Mouse (Mus musculus) embryonic facial prominence, embryonic 12.5 days (tissue): ENCODE results near the gene 4930412O13Rik. TPM values are rescaled to one million over a fixed set of nuclear protein-coding genes. Genes with fewer than 3 reads are reported as not detected.
A peak's percentile ranks its signal among the peaks of the same experiment; 100 is the strongest.

Experiments used
- ATAC-seq: fragments of 200-750 bp; cut with Nextera tagmentation; 2 replicates; pipeline ENCODE4 v1.8.0; 2017; ENCODE audit not compliant: insufficient number of reproducible peaks, insufficient read depth, low FRiP score, low TSS enrichment
- H3K27ac ChIP-seq: fragments of 300-500 bp; sonication (generic); 2 replicates; pipeline ENCODE4 v1.5.1; 2016; ENCODE audit warnings: mild to moderate bottlenecking
- H3K27me3 ChIP-seq: fragments of 300-500 bp; sonication (generic); 2 replicates; pipeline ENCODE4 v1.6.1; 2016; ENCODE audit warnings: mild to moderate bottlenecking, moderate library complexity
- H3K36me3 ChIP-seq: fragments of 300-500 bp; sonication (generic); 2 replicates; pipeline ENCODE4 v1.6.1; 2016; ENCODE audit warnings: mild to moderate bottlenecking
- H3K4me1 ChIP-seq: fragments of 300-500 bp; sonication (generic); 2 replicates; pipeline ENCODE4 v1.6.1; 2016
- H3K4me2 ChIP-seq: fragments of 300-500 bp; sonication (generic); replicated peaks from 2 replicates; pipeline ENCODE4 v1.6.1; 2016; ENCODE audit warnings: mild to moderate bottlenecking, moderate library complexity
- H3K4me3 ChIP-seq: fragments of 300-500 bp; sonication (generic); 2 replicates; pipeline ENCODE4 v1.5.1; 2016; ENCODE audit warnings: mild to moderate bottlenecking
- H3K9ac ChIP-seq: fragments of 300-500 bp; sonication (generic); 2 replicates; pipeline ENCODE4 v1.6.1; 2016; ENCODE audit warnings: mild to moderate bottlenecking, moderate library complexity
- H3K9me3 ChIP-seq: fragments of 300-500 bp; sonication (generic); 2 replicates; pipeline ENCODE4 v1.6.1; 2016; ENCODE audit warnings: mild to moderate bottlenecking, moderate library complexity
- WGBS: fragments of 180-500 bp; shearing (Covaris S2); methylation state at CpG from one replicate; pipeline ENCODE4 v1.1.7; 2016; 5-methylcytosine and 5-hydroxymethylcytosine counted together
- polyA plus RNA-seq: library from polyadenylated mRNA; unstranded; fragments of >200 nt; fragmentation: Nextera tagmentation; extraction: Ambion mirVana; gene quantifications from 2 replicates; pipeline ENCODE4 v1.2.1, GENCODE M21; 2016

The 4930412O13Rik gene
- polyA plus RNA-seq = 1.8 and 1.9 TPM in 2 replicates

DNA sequence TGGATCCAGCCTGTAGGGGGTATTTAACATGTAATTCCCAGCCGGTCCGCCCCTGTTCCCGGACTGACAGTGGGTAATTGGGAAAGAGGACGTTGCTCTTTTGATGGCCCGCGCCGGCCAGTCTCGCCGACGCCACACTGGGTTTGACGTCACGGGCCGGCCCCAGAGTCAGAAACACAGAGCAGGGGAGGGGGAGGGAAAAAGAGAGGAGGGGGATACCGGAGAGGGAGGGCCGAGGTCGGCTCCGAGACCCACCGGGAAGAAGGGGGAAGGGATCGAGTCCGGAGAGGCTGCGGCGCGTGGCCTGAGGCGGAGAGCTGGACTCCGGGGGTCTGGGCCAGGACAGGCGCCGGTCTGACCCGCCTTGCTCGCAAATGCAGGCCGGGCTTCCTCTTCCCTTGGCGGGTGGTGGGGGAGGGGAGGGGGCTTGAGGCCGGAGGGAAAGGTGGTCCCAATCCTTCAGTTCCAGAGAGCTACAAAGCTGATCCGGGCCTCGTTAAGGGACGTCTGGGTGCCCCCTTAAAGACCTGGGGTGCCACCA is at the start of gene 4930412O13Rik:
TSS of gene 4930412O13Rik (plus strand) at position 202 of the 541 bp plus-strand sequence.
- peaks cover 26% of the 10 kb centered on the region for H3K4me1 ChIP-seq
- ATAC-seq = no peak

DNA sequence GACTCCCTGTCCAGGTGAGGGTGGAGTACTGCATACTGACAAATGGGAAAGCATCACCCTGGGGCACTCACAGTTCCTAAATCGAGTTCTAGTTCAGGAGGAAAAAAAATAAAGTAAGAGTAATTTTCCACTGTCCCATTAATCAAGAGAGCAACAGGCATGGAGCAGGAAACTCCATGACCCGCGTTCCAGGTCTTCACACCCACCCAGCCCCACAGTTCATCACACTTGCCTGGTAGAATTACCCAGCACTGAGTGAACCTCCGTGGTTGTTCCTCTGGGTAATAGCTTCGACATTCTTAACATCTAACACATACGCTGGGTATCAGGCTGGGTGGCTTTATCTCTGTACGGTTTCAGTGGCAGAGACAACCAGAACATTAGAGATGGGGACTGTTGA is 47.3 kb upstream of the 4930412O13Rik start:
- H3K4me2 ChIP-seq = no peak overlapping the region
- H3K4me1 ChIP-seq = no peaks in the 10 kb centered on the region
- H3K9ac ChIP-seq = no peak overlapping the region
- ATAC-seq = no peak
- WGBS = 78% methylated on average over 7 of the region's 7 CpGs
- H3K27me3 ChIP-seq = no peaks in the 10 kb centered on the region
- H3K9me3 ChIP-seq = no peaks in the 10 kb centered on the region
- H3K4me3 ChIP-seq = no peak overlapping the region
- no peak overlapping the region for H3K27ac ChIP-seq
- H3K36me3 ChIP-seq = no peaks in the 10 kb centered on the region

More for the DNA sequence above, at the start of gene 4930412O13Rik:
- H3K9ac ChIP-seq = peak within 1 kb of the TSS; percentile 46
- peaks cover 43% of the 10 kb centered on the region for H3K27me3 ChIP-seq
- under 1% methylated on average over 33 of the region's 35 CpGs for WGBS
- H3K9me3 ChIP-seq = no peaks in the 10 kb centered on the region
- no peaks in the 10 kb centered on the region for H3K36me3 ChIP-seq
- H3K4me3 ChIP-seq = peak within 1 kb of the TSS; percentile 37
- H3K27ac ChIP-seq = peak within 1 kb of the TSS; percentile 66
- peak within 1 kb of the TSS; percentile 85 for H3K4me2 ChIP-seq

DNA sequence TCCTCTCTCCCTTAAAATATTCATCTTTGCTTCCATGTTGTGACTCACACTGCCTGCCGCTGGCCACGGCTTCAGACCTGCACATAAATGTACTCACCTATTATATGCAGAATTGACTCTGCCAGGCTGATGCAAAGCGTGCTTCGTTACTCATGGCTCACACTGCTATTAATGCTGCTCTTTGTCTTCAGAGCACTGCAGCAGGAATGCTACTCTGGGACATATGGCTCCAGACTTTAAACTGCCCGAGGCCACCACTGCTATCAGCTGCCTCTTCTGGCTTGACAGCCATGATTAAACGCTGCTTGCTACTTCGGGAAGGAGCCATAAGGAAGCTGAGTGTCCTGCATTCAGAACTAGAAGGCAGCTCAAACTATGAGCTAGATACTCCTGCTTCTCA is 45.9 kb upstream of the 4930412O13Rik start:
- no peaks in the 10 kb centered on the region for H3K9me3 ChIP-seq
- H3K4me3 ChIP-seq = no peak overlapping the region
- no peak for ATAC-seq
- H3K4me1 ChIP-seq = no peaks in the 10 kb centered on the region
- 40% methylated on average over 7 of the region's 7 CpGs for WGBS
- H3K27me3 ChIP-seq = no peaks in the 10 kb centered on the region
- no peak overlapping the region for H3K4me2 ChIP-seq
- H3K9ac ChIP-seq = no peak overlapping the region
- no peaks in the 10 kb centered on the region for H3K36me3 ChIP-seq
- no peak overlapping the region for H3K27ac ChIP-seq

DNA sequence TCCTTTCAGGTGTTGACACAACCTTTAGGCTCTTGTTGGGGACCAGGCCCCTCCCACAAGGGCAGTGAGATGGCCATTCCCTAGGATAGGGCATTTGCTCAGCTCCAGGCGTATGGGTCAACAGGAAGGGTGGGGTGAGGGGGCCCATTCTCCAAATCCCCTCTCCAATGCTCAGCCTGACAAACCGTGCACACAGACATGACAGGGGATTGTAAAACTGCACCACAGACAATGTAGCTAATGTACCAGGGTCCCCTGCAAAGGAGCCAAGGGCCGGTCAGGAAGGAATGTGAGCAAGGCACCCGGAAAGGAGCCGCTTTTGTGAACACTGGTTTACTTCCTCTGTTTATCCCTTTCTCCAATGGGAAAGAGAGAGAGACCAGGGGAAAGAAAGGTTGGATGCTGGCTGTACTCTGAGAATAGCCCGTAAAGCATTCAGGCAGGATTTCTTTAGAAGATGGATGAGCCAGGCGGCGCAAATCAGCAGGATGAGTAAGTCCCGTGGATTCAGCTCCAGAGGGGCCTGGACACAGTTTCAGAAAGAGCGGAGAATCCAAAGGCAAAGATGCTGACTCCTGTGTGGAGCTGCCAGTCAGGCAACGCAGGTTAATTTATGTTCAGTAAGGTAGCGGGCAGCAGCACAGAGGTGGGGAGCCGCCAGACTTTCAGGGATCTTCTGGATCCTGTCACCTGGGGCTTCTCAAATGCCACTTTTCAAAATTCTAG is 28.0 kb upstream of the 4930412O13Rik start:
- ATAC-seq = no peak
- 55% methylated on average over 13 of the region's 13 CpGs for WGBS
- Histone ChIP-seq H3K36me3 (no peaks in the 10 kb centered on the region), H3K4me1 (no peaks in the 10 kb centered on the region), H3K27ac (no peak overlapping the region), H3K9ac (no peak overlapping the region), H3K4me3 (no peak overlapping the region), H3K27me3 (no peaks in the 10 kb centered on the region), H3K4me2 (no peak overlapping the region), H3K9me3 (no peaks in the 10 kb centered on the region)

DNA sequence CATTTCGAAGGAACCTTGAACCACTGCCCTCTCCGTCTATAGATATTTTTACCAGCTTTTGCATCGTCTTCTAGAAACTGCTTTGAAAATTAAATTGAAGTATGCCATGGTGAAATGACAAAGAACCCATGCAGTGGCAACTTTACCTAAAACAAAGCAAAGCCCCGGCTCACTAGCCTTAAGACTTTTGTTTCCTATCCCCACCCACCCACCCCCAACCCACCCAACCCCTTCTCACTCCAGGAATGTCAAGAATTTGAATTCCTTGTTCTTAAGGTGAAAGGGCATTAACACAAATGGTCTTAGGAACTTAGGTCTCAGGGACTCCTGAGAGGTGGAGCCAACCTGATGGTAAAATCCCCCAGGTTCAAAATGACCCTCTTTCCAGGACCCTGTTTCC is 25.2 kb upstream of the 4930412O13Rik start:
- Histone ChIP-seq H3K4me3 (no peak overlapping the region), H3K27ac (no peak overlapping the region), H3K4me1 (no peaks in the 10 kb centered on the region), H3K27me3 (no peaks in the 10 kb centered on the region), H3K9me3 (no peaks in the 10 kb centered on the region), H3K36me3 (no peaks in the 10 kb centered on the region), H3K4me2 (no peak overlapping the region), H3K9ac (no peak overlapping the region)
- WGBS = 35% methylated on average over 4 of the region's 4 CpGs
- ATAC-seq = no peak

DNA sequence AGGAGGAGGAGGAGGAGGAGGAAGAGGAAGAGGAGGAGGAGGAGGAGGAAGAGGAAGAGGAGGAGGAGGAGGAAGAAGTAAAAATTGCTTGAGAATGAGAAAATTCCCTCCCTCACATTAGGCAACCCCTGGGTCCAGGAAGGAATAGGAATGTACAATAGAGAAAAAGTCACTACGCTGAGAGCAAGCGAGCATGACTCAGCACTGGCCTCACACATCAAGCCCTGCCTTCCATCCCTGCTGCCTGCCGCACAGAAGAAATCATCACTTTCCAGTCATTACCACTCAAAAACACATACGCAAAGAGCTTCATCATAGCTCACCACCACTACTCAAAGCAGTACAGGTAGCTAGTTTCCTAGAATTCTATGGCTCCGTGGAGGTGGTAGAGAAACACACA is 20.4 kb upstream of the 4930412O13Rik start:
- no peak overlapping the region for H3K4me3 ChIP-seq
- H3K9me3 ChIP-seq = no peaks in the 10 kb centered on the region
- no peak overlapping the region for H3K4me2 ChIP-seq
- H3K4me1 ChIP-seq = no peaks in the 10 kb centered on the region
- no peak overlapping the region for H3K27ac ChIP-seq
- WGBS = 86% methylated on average over 5 of the region's 5 CpGs
- H3K36me3 ChIP-seq = no peaks in the 10 kb centered on the region
- no peak overlapping the region for H3K9ac ChIP-seq
- ATAC-seq = no peak
- H3K27me3 ChIP-seq = no peaks in the 10 kb centered on the region

DNA sequence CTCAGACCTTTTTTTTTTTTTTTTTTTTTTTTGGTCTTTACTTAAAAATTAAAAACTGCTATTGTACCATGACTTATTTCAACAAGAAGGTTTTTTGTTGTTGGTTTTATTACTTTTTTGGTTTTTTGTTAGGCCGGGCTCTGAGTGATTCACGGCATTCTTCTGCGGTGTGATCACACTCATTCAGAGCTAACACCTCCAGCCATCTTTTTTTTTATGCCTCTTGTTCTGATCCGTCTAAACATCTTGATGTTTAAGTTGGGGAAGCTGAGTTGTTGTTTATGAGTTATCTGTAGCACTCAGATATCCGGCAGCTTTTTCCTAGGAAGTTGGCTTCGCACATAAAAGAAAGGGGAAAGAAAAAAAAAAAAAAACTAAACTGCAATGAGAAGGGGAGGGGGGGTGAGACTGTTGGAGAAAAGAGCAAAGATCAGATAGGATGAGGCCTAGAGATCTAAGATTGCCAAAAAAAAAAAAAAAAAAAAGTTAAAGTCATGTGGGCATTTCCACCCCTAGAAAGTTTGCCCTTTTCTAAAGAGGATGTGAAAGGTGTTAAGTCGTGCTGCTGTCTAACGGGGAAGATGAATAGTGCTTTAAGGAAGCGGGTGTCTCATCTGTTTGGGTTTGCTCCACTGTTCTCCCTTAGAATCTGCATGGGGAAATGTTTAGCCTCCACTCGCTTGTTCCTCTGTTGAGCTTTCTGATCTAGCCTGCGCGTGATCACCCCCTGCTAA is 13.8 kb upstream of the 4930412O13Rik start:
- 82% methylated on average over 12 of the region's 12 CpGs for WGBS
- Histone ChIP-seq H3K27me3 (peaks cover 14% of the 10 kb centered on the region; the same call in 1 of the 2 replicates), H3K4me2 (no peak overlapping the region), H3K27ac (no peak overlapping the region), H3K4me1 (peaks cover 5% of the 10 kb centered on the region; the same call in 1 of the 2 replicates), H3K4me3 (no peak overlapping the region), H3K36me3 (no peaks in the 10 kb centered on the region), H3K9ac (no peak overlapping the region), H3K9me3 (no peaks in the 10 kb centered on the region)
- no peak for ATAC-seq

DNA sequence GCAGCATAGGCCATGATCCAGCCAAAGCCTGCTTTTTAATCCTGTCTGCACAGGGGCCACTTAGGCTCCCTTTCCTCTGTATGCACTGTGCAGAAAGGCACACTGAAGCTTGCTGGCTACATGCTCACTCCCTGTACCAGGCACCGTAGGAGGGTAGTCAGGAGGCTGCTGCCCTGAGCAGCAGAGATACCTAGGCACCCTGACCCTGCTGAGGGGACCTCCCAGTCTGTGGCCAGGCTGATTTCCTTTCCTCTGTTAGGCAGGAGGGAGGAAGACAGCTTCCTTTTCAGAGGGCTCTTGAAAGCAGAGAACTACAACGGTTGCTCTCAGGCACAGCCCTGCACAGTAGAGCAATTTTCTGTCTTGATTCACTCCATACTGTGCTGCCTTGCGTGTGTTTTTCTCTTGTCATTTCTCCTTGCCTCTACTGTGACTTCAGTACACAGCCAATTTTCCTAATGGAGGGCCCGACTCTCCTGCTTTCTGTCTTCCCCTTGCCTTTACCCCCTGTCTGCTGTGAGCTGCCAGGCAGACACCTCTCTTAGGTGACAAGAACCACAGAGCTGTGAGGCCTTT is 9.8 kb upstream of the 4930412O13Rik start:
- Histone ChIP-seq H3K4me3 (no peak overlapping the region), H3K9ac (no peak overlapping the region), H3K4me1 (peaks cover 22% of the 10 kb centered on the region; the same call in 1 of the 2 replicates), H3K9me3 (no peaks in the 10 kb centered on the region), H3K4me2 (no peak overlapping the region), H3K36me3 (no peaks in the 10 kb centered on the region), H3K27me3 (peaks cover 41% of the 10 kb centered on the region), H3K27ac (no peak overlapping the region)
- ATAC-seq = no peak
- WGBS = 23% methylated on average over 4 of the region's 4 CpGs

DNA sequence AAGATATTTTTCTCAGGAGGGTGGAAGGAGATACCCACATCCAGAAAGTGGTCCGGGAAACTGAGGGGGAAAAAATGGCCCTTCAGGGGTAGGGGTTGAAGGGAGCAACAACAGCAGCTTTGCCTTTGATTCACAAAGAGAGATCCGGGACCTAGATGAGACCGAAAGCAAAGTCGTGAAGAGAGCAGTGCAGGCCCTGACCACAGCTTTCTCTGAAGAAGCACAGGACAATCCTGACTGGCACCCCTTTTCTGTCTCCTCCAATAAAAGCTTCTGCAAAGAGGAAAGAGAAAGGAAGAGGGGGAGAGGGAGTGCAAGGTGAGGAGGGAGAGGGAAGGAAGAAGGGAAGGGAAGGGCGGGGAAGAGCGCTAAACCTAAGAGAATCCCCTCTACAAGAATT is 9.3 kb upstream of the 4930412O13Rik start:
- no peak overlapping the region for H3K27ac ChIP-seq
- H3K4me3 ChIP-seq = no peak overlapping the region
- no peaks in the 10 kb centered on the region for H3K36me3 ChIP-seq
- 0 out of 2 replicates have a peak overlapping the region, but pooled peaks have one; percentile 85 for H3K4me2 ChIP-seq
- H3K27me3 ChIP-seq = peaks cover 41% of the 10 kb centered on the region
- 30% methylated on average over 6 of the region's 6 CpGs for WGBS
- no peak overlapping the region for H3K9ac ChIP-seq
- no peak for ATAC-seq
- peaks cover 22% of the 10 kb centered on the region; the same call in 1 of the 2 replicates for H3K4me1 ChIP-seq
- no peaks in the 10 kb centered on the region for H3K9me3 ChIP-seq

DNA sequence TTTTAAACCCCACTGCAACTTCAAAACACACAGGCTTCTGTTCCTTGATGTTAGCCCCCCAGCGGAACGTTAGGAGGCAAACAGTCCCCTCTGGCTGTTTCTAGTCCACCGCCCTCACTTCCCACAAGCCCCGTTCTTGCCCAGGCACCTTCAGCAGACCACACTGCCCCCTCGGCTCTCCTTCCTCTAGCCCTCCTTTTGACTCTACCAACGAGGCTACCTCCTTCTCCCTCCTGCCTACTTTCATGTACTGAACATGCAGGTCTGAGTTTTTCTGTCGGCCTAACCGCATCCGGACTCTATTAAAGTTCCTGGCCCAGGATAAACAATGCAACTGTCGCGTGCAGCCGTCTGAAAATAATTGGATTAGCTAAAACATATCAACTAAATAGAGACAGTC is 8.4 kb upstream of the 4930412O13Rik start:
- H3K9ac ChIP-seq = peak overlapping the region; percentile 22
- 1% methylated on average over 12 of the region's 12 CpGs for WGBS
- no peaks in the 10 kb centered on the region for H3K9me3 ChIP-seq
- H3K27ac ChIP-seq = no peak overlapping the region
- peaks cover 41% of the 10 kb centered on the region for H3K27me3 ChIP-seq
- H3K4me1 ChIP-seq = peaks cover 27% of the 10 kb centered on the region; the same call in 1 of the 2 replicates
- H3K36me3 ChIP-seq = no peaks in the 10 kb centered on the region
- peak overlapping the region; percentile 85 for H3K4me2 ChIP-seq
- ATAC-seq = no peak
- peak overlapping the region; percentile 18 for H3K4me3 ChIP-seq

DNA sequence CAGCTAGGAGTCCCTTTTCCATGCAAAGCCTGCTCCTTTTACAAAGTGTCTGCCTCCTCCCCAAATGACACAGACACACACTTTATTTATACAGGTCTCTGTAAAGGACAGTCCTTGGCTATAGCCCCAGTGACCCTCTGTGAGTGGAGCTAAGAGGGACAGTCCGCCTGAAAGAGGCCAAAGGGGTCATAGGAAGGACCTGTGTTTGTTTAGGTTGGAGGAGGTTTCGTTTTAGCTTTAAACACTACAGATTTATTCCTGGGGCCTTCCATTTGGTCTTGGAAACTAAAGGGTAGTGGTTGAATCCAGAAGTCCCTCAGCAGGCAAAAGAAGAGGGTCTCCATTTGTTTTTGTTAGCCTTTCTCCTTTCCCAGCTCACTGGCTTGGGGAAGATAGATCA is 7.3 kb upstream of the 4930412O13Rik start:
- peak overlapping the region; percentile 85 for H3K4me2 ChIP-seq
- 17% methylated on average over 2 of the region's 2 CpGs for WGBS
- peaks cover 27% of the 10 kb centered on the region; the same call in 1 of the 2 replicates for H3K4me1 ChIP-seq
- peaks cover 44% of the 10 kb centered on the region for H3K27me3 ChIP-seq
- peak overlapping the region; percentile 38 for H3K9ac ChIP-seq
- no peaks in the 10 kb centered on the region for H3K36me3 ChIP-seq
- no peak overlapping the region for H3K27ac ChIP-seq
- ATAC-seq = no peak
- H3K9me3 ChIP-seq = no peaks in the 10 kb centered on the region
- peak overlapping the region; percentile 49 for H3K4me3 ChIP-seq
